Mouse (Mus musculus) MEL (cell line): ENCODE measurements at regions not wholly inside any gene's neighbourhood (a gene's known extent, or its start where the extent isn't known, plus 50 kb on each side); places are given as distances from the start of the nearest gene placed in this dataset.

Experiments
- CTCF ChIP-seq, 3 experiments: IDR thresholded peaks in 2 of 3; conservative IDR thresholded peaks in 1 of 3; 2 replicates each; pipeline ENCODE4 v1.5.1; 2011 to 2012; ENCODE audit warnings: low read length in 3 of 3, low read depth in 2 of 3, mild to moderate bottlenecking in 2 of 3, improper control_type of control experiment in 1 of 3, inconsistent platforms in 1 of 3, mixed read lengths in 1 of 3, moderate library complexity in 1 of 3; ENCODE audit not compliant: control insufficient read depth in 1 of 3, insufficient read depth in 1 of 3, poor library complexity in 1 of 3, severe bottlenecking in 1 of 3
- E2F4 ChIP-seq: IDR thresholded peaks from 2 replicates; pipeline ENCODE4 v1.6.1; 2011; ENCODE audit warnings: low read depth, low read length, improper control_type of control experiment, borderline replicate concordance
- EP300 ChIP-seq, 2 experiments: IDR thresholded peaks; 2 replicates each; pipeline ENCODE4 v1.6.1; 2011; ENCODE audit warnings: improper control_type of control experiment in 2 of 2, low read length in 2 of 2, low read depth in 1 of 2, mild to moderate bottlenecking in 1 of 2
- ETS1 ChIP-seq: IDR thresholded peaks from 2 replicates; pipeline ENCODE4 v1.6.1; 2012; ENCODE audit warnings: low read depth, mild to moderate bottlenecking, inconsistent platforms, low read length, improper control_type of control experiment, moderate library complexity
- MEF2A ChIP-seq: IDR thresholded peaks from 2 replicates; pipeline ENCODE4 v1.6.1; 2014; ENCODE audit warnings: low read depth, mild to moderate bottlenecking, inconsistent platforms, low read length, improper control_type of control experiment; ENCODE audit not compliant: poor library complexity, insufficient replicate concordance, severe bottlenecking; ENCODE audit errors: extremely low read depth
- MXI1 ChIP-seq: IDR thresholded peaks from 2 replicates; pipeline ENCODE4 v1.6.1; 2011; ENCODE audit warnings: mild to moderate bottlenecking, low read depth, low read length, improper control_type of control experiment
- NRF1 ChIP-seq: IDR thresholded peaks from 2 replicates; pipeline ENCODE4 v1.6.1; 2014; ENCODE audit warnings: low read depth, mild to moderate bottlenecking, inconsistent platforms, low read length, improper control_type of control experiment, moderate library complexity; ENCODE audit not compliant: poor library complexity, insufficient read depth, severe bottlenecking
- POLR2A ChIP-seq, 2 experiments: IDR thresholded peaks; 2 replicates each; pipeline ENCODE4 v1.6.1; 2011 to 2012; ENCODE audit warnings: low read length in 2 of 2, mild to moderate bottlenecking in 2 of 2, control low read depth in 1 of 2, improper control_type of control experiment in 1 of 2, low read depth in 1 of 2, moderate library complexity in 1 of 2; ENCODE audit not compliant: control insufficient read depth in 1 of 2, insufficient read depth in 1 of 2, poor library complexity in 1 of 2
- POLR2AphosphoS5 ChIP-seq: IDR thresholded peaks from 2 replicates; pipeline ENCODE4 v1.6.1; 2012; ENCODE audit warnings: low read depth, borderline replicate concordance, mild to moderate bottlenecking, inconsistent platforms, low read length, moderate library complexity, mixed read lengths
- RAD21 ChIP-seq: IDR thresholded peaks from 2 replicates; pipeline ENCODE4 v1.6.1; 2011; ENCODE audit warnings: mild to moderate bottlenecking, low read depth, low read length, improper control_type of control experiment
- USF1 ChIP-seq: IDR thresholded peaks from 2 replicates; pipeline ENCODE4 v1.6.1; 2014; ENCODE audit warnings: low read depth, mild to moderate bottlenecking, inconsistent platforms, low read length, improper control_type of control experiment, moderate library complexity
- USF2 ChIP-seq, 2 experiments: IDR thresholded peaks; 2 replicates each; pipeline ENCODE4 v1.6.1; 2011 to 2012; ENCODE audit warnings: improper control_type of control experiment in 2 of 2, low read length in 2 of 2, borderline replicate concordance in 1 of 2, inconsistent platforms in 1 of 2, low read depth in 1 of 2, mild to moderate bottlenecking in 1 of 2; ENCODE audit not compliant: insufficient read depth in 1 of 2
- ZKSCAN1 ChIP-seq: IDR thresholded peaks from 2 replicates; pipeline ENCODE4 v1.6.1; 2012; ENCODE audit warnings: low read depth, mild to moderate bottlenecking, inconsistent platforms, low read length, improper control_type of control experiment, moderate library complexity

GRCm38 (mm10) chr14:55348098-55348497 is 126.3 kb downstream of the Dhrs2 start:
- TF ChIP-seq MEF2A, result no peak
- TF ChIP-seq EP300 (IDR thresholded peaks at IDR 0.05; ENCODE audit: low read depth in 1 of 2, low read length in 2 of 2), result no peak
- no peak for TF ChIP-seq E2F4
- no peak for TF ChIP-seq RAD21
- TF ChIP-seq CTCF (IDR thresholded peaks at IDR 0.05 in 2 of 3, conservative IDR thresholded peaks at IDR 0.05 in 1 of 3; ENCODE audit: control insufficient read depth in 1 of 3, insufficient read depth in 1 of 3, low read depth in 2 of 3, low read length in 3 of 3, poor library complexity in 1 of 3, severe bottlenecking in 1 of 3), result no peak
- TF ChIP-seq POLR2A (IDR thresholded peaks at IDR 0.05; ENCODE audit: control insufficient read depth in 1 of 2, insufficient read depth in 1 of 2, low read depth in 1 of 2, low read length in 2 of 2, poor library complexity in 1 of 2), result no peak
- TF ChIP-seq ZKSCAN1, result no peak
- no peak for TF ChIP-seq MXI1
- TF ChIP-seq USF2 (IDR thresholded peaks at IDR 0.05; ENCODE audit: borderline replicate concordance in 1 of 2, insufficient read depth in 1 of 2, low read depth in 1 of 2, low read length in 2 of 2), result no peak
- TF ChIP-seq NRF1, result no peak
- no peak for TF ChIP-seq POLR2AphosphoS5
- TF ChIP-seq USF1, result no peak
- no peak for TF ChIP-seq ETS1
